Mouse (Mus musculus) thymus, postnatal 25 days (tissue): ENCODE measurements around the gene Rasal1.
A peak's percentile ranks its signal among the peaks of the same experiment; 100 is the strongest.

ENCODE experiments used
- DNase-seq: peaks from one replicate; pipeline ENCODE4 v3.0.0; 2022

The Rasal1 gene

DNA sequence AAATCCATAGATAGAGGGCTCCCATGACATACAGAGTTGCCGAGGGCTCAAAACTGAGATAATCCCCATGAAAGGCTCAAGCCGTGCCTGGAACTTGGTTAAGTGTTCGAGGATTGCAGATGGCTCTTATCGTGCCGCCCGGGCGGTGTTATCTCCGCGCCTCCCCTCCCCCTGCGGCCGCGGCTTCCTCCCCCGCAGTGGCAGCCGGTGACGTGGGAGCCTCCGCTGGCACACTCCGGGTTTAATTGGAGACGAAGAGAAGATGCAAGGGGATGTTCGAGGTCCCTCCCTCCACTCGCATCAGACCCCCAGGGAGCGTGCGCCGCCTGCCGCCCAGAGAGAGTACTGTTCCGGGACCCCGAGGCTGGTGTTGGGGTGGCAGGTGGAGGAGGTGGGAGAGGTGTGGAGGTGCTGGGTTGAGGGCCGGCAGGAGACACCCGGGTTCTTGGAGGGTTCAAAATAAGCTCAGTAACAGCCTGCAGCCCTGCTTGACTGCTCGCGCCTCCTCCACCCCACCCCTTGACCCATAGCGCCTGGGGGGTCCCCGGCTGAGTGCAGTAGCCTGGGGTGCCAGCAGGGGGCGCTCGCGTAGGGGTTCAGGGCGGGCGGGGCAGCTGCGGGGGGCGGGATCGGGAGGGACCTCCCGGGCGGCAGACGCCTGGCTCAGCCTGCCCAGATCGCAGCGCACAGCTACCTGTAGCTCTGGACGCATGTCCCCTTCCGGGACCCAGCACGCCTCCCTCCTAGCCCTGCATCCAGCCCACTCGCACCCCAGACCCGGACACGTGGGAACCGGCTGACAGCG is at the start of gene Rasal1:
TSS of gene Rasal1 (plus strand) at position 244 of the 805 bp plus-strand sequence.
- peak; percentile 95 for DNase-seq

DNA sequence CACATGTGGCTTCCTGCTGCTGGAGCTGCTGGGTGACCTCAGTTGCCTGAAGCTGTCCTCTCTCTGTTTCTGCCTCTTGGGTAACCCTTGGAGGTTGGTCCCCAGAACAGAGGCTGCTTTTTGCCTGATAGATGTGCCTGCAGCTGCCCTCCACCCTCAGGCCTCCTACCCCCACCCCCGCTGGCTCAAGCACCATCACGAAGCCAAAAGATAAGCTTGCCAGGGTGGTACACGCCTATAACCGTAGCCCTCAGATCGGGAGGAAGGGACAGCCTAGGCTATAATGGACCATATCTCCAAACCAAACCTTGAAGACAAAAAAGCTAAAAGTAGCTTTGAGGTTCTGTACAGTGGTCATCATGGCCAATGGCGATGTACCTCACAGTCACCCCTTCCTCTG is 49.0 kb upstream of the Rasal1 start:
- no peak for DNase-seq

DNA sequence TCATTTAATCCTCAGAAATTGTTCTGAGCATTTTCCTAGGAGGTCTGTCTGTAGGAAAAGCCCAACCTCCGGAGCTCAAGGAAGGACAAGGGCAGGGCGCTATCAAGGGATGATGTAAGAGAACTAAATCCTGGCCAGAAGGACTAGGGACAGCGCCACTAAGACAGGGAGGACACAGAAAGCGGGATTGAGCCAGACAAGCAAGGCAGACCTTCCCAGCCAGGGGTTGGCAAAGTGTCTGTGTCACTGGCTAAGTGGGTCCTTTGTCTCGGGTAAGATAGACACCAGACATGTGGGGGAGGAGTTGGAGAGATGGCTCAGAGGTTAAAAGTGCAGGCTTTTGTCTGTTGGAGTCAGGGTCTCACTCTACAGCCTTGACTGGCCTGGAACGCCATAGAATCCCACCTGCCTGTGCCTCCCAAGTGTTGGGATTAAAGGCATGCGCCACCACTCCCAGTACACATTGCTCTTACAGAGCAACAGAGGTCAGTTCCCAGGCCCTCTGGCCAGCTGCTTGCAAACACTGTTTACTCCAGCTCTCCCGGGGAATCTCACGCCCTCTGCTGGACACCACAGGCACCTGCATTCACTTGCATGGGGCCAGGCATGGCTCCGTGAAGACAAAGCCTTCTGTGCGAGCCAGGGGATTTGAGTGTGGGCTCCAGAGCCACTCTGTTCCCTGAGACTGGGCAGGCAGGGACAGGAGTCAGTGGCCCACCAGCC is 47.5 kb upstream of the Rasal1 start:
- no peak for DNase-seq

DNA sequence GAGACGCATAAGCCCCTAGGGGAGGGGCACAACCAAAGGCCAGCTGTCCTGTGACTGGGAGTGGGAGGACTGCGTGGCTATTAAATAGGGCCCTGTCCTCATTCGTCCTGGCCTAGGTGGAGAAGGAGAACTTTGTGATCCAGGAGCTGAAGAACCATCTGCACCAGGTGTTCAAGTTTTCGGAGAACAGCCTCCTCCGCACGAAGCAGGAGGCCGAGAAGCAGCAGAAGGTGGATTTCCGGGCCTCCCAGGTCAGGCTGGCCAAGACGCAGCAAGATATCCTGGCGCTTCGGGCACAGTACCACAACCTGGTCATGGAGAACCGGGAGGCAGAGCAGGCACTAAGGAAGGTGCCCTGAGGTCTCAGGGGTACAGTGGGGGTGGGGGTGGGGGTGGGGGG is 46.4 kb upstream of the Rasal1 start:
- DNase-seq = no peak

DNA sequence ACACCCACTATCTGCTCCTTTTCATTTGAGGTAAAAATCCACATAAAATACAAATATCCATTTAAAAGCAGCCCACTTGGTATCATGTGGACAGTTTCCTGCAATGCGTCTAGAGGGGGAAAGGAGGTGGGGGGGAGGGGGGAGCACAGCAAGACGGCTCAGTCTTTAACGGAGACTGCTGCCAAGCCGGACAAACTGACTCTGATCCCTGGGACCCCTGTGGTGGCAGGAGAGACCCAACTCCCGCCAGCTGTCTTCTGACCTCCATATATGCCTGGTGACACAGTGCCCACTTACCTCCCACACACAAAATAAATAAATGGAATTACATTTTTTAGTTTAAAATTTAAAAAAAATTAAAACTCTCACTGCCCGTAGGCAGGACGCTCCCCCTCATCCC is 45.1 kb upstream of the Rasal1 start:
- no peak for DNase-seq

DNA sequence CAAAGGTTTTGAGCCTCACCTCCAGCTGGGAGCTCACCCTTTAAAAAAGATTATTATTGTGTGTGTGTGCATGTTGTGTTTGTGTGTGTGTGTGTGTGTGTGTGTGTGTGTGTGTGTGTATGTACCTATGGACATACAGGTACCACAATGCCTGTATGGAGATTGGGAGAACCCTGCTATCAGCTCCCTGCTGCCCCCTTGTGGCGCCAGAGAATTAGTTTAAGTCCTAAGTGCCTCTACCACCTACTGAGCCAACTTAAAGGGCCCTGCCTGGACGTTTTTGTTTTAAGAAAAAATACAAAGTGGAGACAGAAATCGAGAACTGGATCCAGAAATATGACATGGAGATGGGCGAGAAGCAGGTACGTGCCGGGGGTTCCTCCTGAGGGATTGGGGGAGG is 43.8 kb upstream of the Rasal1 start:
- peak; percentile 88 for DNase-seq

DNA sequence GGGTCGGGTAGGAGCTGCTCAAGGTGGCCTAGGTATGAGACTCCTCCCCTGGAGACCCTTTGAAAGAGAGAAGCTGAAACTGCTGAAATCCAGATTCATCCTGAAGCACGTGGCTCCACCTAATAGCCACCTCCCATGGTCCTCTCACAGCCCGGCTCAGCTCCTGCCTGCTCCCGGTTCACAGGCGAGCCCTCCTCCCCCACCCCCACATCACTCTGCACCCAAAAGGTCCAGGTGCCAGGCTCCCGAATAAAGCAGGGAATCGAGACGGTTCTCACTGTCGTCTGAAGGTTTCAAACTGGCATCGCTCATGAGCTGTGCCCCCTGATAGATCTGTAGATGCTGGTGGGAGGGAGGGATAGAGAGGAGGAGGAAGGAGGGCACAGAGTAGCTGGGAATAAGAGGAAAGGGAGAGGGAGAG is 43.4 kb upstream of the Rasal1 start:
- no peak for DNase-seq

DNA sequence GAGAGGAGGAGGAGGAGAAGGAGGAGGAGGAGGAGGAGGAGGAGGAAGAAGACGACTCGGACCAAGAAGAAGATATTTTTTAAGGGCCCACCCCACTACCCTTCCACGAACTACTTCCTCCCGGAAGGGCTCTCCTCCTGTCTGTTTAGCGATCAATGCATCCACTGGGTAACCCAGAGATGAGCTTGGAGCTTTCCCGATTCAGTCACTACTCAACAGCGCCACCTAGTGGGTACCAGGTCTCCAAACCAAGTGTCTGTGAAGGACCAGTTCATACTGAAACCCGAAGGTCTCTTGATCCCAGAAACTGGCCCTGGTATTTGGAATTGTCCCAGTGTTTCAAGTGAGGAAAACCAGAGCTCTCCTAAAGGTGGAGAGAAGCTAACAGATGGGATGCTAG is 42.9 kb upstream of the Rasal1 start:
- DNase-seq = peak; percentile 85

DNA sequence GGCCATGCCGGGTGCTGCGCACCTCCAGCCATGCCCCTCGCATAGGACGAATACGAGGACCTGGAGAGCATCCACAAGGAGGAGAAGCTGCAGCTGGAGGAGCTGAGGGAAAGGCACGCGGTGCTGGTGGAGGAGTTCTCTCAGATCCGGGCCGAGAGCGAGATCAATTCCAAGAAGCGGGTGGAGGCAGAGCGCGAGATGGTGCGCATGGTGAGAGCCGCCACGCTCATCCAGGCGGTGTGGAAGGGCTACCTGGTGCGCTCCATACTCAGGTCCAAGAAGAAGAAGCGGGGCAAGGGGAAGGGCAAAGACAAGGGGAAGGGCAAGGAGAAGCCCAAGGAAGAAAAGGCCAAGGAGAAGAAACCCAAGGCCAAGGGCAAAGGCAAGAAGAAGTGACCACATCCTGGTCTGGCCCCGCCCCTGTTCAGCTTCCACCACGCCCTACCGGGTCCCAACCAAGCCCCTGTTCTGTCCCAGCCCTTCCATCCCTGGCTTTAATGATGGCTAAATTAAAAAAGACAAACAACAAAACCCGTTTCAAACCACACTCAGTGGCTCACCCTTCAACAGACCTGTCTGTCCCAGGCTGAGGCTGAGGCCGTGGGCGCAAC is 41.9 kb upstream of the Rasal1 start:
- DNase-seq = no peak

DNA sequence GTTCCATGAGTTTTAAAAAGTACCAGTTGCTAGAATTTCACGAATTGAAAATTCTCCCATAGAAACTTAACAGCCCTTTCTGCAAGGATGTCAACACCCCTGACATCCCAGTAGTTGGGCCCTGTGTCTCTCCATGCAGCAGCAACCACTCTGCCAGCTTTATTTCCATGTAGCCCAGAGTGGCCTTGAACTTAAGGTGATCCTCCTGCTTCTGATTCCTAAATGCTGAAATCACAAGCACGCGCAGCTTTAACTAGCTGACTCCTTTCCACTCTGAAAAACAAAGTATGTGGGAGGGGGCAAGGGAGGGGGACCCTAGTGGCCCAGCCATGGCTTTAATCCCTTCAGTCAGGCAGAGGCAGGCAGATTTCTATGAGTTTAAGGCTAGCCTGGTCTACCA is 41.3 kb upstream of the Rasal1 start:
- no peak for DNase-seq

DNA sequence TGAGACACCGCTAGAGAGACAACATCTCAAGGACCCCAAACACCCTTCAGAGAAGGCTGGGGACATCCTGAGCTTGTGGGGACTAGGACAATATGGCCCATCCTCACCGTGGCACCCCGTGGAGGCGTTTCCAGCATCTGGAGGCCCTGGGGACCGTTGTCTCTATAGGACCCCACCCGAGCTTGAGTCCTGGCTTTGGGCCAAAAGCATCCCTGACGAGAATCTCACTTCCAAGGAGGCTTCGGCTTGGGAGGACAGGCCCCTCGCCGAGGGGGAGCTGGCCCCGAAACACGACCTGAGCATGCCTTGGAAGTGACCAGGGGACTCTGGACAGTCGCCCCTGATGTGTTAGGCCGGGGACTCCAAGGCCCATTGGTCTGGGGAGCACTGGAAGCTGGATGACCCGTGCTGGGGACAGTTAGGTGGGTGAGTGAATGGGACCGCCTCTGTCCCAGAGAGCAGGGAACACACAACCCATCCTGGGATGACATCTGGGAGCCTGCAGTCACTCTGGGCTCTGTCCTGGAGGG is 39.3 kb upstream of the Rasal1 start:
- DNase-seq = no peak

DNA sequence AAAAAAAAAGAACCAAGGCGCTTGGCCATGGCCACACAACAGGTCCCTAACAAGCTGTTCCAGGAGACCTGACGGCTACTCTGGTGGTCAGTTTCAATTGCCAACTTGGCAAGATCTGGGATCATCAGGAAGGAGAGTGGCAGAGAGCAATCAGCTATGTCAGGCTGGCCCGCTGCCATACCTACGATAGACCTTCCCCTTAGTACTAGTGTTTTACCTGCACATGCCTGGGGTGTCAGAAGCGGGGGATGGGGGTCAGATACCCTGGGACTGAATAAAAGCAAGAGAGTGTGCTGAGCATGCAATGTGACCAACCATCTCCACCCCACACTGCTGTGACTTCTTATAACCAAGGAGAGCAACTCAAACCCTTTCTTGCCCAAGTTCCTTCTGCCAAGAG is 37.7 kb upstream of the Rasal1 start:
- DNase-seq = no peak

DNA sequence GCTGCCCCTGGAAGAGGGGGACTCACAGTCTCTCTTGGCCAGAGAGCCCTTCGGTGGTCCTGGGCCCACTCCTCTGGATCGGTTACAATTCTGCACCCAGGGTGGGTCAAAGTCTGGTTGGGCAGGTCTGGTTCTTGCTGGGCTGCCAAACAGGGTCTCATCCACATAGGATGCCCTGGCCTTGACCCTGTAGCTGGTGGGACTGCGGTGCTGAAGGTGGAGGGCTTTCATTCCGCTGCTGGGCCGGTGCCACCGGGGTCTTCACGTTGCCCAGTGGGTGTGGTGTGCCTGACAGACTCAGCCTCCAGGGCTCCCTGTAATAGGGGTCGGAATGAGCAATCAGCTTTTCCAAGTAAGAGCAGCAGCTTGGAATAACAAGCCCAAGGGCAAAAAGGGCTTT is 37.2 kb upstream of the Rasal1 start:
- DNase-seq = no peak

DNA sequence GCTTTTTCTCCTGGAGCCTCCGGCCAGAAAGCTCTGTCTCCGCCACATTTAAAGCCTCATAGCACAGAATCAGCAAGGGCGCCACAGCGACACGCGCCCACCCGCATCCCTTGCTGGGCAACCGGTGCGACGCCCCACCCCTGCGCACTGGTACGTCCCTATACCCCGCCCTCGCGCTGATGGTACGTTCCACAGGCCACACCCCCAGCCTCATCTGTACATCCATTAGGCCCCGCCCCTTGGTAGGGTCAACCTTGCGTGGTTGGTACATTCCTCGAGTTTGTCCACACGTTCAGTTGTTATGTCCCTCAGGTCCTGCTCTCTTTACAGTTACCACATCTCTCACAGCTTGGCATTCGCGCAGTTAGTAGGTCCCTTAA is 36.2 kb upstream of the Rasal1 start, which contains the start of the genes Rita1 and Ddx54:
TSS of gene Rita1 (minus strand) at position 148 of the 380 bp plus-strand sequence.
TSS of gene Ddx54 (plus strand) at position 298 of the 380 bp plus-strand sequence.
- DNase-seq = peak; percentile 99

DNA sequence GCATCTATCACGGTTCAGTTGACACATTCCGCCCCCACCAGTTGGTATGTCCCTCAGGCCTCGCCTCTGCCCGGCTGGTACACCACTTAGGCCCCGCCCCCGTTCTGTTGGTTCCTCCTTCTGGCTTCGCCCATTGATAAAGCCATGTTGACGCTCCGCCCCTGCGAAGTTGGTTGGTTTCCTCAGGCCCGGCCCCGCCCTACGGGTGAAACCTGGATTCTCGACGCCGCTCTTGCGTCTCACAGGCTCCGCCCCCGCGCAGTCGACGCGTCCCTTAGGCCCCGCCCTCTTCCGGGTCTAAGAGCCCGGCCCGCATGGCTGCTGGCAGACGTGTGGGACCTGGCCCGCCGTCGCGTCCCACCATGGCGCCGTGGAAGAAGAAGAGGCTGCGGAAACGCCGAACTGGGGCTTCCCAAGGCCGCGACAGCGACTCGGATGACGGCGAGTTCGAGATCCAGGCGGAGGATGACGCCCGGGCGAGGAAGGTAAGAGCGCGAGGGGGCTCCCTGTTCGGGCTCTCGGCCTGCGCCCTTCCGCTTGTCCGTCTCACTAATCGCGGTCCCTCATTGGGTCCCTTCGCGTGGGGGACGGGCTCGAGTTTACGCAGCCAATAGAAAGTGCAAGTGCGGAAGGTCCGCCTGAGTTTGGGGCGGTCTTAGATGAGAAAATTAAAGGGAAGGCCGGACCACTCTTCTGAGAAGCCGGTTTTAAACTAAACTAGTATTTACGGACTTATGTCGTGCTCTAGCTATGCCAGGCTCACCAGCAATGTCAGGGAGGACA is 35.6 kb upstream of the Rasal1 start:
- peak; percentile 100 for DNase-seq

DNA sequence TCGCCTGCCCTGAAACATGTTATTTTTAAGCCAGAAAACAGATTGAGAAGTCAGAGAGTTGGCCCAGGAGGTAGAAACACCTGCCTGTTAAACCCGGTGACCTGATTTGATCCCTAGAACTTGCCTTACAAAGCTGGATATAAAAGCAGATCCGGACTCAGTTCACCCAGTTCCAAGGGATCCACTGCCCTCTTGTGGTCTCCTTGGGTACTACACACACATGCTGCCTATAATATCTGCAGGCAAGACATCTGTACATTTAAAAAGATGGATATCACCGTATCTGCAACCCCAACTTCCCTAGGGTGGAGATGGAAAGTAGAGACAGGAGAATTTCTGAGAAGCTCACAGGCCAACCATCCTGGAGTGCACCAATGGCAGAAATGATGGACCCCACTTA is 32.7 kb upstream of the Rasal1 start:
- peak; percentile 53 for DNase-seq

DNA sequence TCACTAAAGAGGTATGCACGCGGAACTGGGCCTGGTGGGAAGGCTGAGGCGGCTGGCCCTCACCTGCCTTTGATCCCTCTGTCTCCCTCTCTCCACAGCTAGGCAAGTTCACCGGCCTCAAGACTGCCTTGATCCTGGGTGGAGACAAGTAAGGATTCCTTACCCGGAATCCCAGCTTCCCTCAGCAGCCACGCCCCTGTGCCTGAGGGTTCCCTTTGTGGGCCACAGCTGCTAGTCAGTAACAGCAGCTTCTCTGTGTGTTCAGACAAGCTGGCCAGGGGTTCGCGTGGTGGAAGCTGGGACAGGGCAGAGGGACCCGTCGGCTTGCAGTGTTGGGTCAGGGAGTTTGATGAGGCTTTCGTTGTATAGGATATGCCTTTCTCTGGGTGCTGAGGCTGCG is 29.8 kb upstream of the Rasal1 start:
- DNase-seq = no peak

DNA sequence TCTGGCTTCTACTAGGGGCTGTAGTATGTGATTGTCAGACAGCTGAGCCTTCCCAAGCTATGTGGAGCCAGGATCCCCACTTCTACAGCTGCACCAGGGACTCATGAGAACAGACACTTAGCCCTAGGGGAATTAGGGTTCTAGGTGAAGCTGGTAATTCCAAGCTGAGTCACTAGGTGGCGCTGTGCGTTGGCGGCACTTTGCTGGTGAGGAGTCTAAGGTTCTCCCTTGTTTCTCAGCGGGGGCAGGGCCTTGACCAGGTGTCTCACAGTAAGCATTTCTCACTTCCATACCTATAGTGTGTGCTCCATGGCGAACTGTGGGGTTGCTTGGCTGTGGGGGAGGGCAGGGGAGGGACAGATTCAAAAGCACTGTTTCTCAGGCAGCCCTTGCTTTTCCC is 29.4 kb upstream of the Rasal1 start:
- peak; percentile 87 for DNase-seq

DNA sequence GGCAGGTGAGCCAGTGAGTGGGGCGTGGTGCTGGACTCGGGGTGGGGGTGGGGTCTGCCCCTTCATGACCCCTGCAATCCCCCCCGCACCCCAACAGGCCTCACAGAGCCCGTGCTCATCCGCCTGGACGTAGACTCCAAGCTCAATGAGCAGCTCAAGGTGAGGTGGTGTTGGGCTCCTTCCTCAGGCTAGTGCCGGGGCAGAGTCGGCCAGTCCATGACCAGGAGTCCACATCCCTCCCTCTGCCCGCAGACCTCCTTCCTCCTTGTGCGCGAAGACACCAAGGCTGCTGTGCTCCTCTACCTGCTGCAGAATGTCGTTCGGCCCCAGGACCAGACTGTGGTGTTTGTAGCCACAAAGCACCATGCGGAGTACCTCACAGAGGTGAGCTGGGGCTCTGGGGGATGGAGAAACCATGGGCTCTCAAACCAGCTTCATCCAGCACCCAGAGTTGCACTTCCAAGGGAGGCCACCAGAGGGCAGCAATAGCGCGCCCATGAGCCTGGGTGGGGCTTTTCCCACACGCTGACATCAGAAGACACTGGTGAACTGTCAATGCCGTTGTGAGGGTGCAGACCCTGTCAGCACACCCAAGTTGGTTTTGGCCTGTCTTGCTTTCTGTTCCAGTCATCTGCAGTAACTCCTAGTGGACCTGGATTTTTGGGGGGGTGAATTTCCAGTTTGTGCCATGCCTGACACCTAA is 28.1 kb upstream of the Rasal1 start:
- peak; percentile 97 for DNase-seq

DNA sequence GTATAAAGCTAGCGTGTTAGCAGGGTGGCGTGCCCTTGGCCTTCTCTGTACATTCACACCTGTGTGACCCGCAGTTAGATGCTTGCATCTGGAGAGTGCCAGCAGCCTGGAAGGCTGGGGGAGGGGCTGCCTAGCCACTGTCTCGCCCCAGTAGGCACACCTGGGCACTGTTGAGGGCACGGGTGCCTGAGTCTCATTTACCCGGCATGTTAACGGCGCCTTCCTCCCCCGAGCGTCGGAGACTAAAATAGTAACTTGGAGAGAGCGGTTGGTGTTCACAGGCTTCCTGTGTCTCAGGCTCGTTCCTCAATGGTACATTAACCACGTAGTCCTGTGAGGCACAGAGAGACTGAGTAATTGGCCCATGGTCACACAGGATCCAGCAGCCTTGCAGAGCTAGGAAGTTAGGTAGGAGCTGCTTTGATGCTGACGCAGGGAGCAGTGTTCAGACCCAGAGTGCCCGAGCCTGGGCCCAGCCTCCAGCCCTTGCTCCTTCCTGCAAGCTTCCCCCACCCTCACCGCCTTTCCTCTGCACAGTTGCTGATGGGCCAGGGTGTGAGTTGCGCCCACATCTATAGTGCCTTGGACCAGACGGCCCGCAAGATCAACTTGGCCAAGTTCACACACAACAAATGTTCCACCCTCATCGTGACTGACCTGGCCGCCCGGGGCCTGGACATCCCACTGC is 27.4 kb upstream of the Rasal1 start:
- DNase-seq = peak; percentile 90

DNA sequence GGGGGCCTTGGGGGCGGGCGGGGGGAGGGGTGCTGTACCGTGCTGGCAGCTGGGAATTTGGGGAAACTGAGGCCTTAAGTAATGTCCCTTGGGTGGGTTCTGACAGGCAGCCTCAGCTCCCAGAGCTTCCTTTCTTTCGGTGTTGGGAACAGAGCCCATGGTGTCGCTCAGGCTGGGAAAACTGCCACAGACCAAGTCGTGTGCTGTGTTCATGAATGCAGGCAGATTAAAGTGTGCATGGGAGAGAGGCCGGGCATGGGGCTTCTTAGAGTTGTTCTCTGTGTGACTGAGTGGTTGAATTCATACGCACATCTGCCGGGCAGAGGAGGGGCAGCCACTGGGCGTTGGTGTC is 26.8 kb upstream of the Rasal1 start:
- DNase-seq = no peak
